Mouse (Mus musculus): ENCODE measurements around the gene Slc2a1. TPM values are rescaled to one million over a fixed set of nuclear protein-coding genes. Genes with fewer than 3 reads are reported as not detected.

Slc2a1 gene
- polyA plus RNA-seq, 1 experiment: 20.9 TPM

DNA sequence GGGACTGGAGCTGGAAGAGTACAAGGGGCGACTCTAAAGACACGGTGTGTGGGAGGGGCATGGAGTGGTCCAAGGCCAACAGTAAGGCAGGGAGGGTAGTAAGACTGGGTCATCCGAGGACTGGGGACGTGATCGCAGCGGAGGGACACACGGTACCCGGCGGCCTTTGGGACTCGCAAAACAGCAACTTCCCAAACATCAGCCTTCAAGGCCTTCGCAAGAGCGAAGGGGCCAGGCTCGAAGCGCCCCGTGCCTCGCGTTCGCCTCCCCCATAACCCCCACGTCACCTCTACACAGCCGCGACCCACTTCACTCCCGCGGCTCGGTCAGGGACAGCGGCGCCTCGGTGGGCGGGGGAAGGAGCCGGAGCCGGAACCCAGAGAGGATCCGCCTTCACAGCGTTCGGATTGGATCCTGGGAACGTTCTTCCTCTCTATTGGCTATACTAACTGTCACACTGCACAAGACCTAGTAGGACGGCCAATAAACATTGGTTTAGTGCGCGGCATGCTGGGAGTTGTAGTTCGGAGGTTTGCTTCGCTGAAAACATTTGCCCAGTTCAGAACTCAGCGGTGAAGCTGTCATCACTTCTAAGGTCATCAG lies 65.4 kb downstream of the Slc2a1 start, which contains the start of gene Zfp691:
Gene Zfp691 (minus strand): TSS at position 345 of the 603 bp plus-strand sequence.
- peaks cover 1% of the 10 kb centered on the region for H3K4me1 ChIP-seq (ENCODE audit: control insufficient read depth, insufficient read depth, low read length)
- WGBS: under 1% methylated on average over 40 of the region's 40 CpGs
- peak within 1 kb of the TSS; percentile 28; the same call in 1 of the 2 replicates for H3K27ac ChIP-seq (ENCODE audit: control insufficient read depth, insufficient read depth, low read depth, low read length, poor library complexity)
- TF ChIP-seq POLR2A (IDR thresholded peaks at IDR 0.05; ENCODE audit: borderline replicate concordance, control insufficient read depth, low read depth, low read length) (peak; percentile 85; the same call in 1 of the 2 replicates), CTCF (IDR thresholded peaks at IDR 0.05; ENCODE audit: control insufficient read depth, insufficient read depth, low read length) (no peak)
- H3K4me3 ChIP-seq (replicated peaks; ENCODE audit: control insufficient read depth, low read depth, low read length): peak within 1 kb of the TSS; percentile 98

DNA sequence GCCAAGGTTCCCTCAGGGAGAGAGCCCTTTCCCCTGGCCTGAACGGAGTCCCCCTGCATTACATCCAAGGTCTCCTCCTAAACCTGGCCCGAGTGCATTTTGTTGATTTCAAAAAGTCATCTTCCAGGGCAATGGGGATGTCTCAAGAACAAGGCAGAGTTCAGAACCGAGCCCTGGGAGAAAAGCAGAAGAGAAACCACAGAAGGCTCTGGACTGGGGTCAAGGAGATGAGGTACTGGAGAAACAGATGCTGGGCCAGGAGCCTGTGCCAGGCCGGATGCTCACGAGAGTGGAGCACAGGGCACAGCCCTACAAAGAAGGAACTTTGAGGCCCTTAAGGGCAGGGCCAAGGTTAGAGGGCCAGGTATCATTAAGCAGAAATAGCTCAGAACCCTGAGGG lies 69.2 kb downstream of the Slc2a1 start:
- TF ChIP-seq CTCF (IDR thresholded peaks at IDR 0.05; ENCODE audit: control insufficient read depth, insufficient read depth, low read length): no peak
- H3K4me3 ChIP-seq (replicated peaks; ENCODE audit: control insufficient read depth, low read depth, low read length): no peak overlapping the region
- H3K27ac ChIP-seq (ENCODE audit: control insufficient read depth, insufficient read depth, low read depth, low read length, poor library complexity): no peak overlapping the region
- H3K4me1 ChIP-seq (ENCODE audit: control insufficient read depth, insufficient read depth, low read length): peaks cover 1% of the 10 kb centered on the region
- 60% methylated on average over 5 of the region's 5 CpGs for WGBS

DNA sequence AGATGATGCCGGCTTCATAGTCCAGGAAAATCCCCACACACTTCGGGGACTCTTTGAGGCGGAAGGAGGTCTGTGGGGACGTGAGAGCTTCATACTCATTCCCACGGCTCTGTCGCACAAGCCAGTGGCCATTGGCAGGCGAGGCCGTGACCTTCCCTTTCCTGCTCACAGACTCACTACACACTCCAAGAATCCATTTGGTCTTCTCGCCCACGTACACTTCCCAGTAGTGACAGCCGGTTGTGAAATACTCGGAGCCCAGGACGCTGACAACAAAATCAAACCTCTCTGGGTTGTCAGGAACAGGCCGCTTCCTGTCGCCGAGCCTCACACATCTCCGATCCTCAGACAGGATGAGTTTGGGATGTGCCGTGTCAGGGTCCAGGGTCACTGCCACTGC lies 69.8 kb downstream of the Slc2a1 start:
- WGBS: 82% methylated on average over 18 of the region's 18 CpGs
- TF ChIP-seq POLR2A (IDR thresholded peaks at IDR 0.05; ENCODE audit: borderline replicate concordance, control insufficient read depth, low read depth, low read length) (no peak), CTCF (IDR thresholded peaks at IDR 0.05; ENCODE audit: control insufficient read depth, insufficient read depth, low read length) (no peak)
- no peaks in the 10 kb centered on the region; the same call in none of the 2 replicates for H3K4me1 ChIP-seq (ENCODE audit: control insufficient read depth, insufficient read depth, low read length)
- no peak overlapping the region for H3K27ac ChIP-seq (ENCODE audit: control insufficient read depth, insufficient read depth, low read depth, low read length, poor library complexity)
- H3K4me3 ChIP-seq (replicated peaks; ENCODE audit: control insufficient read depth, low read depth, low read length): no peak overlapping the region

DNA sequence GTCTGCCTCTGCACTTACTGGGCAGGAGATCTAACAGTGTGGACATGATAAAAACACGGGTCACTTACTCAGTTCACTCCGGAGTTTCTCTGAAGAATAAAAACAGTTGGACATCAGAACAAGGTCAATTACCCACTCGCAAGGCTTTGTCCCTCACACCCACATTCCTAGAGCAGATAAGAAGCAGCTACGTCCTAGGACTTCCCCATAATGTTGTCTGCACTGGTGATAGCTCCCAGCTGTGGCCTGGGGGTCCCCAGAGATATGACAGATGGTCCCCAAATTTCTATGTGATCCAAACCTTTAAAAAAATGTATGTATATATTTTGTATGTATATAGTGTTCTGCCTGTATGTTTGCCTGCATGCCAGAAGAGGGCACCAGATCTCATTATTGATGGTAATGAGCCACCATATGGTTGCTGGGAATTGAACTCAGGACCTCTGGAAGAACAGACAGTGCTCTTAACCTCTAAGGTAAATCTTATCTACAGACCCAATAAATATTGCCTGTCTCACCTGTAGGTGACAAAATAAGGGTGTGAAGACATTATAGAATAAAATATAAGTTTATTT lies 71.7 kb downstream of the Slc2a1 start:
- Histone ChIP-seq H3K4me3 (replicated peaks; ENCODE audit: control insufficient read depth, low read depth, low read length) (no peak overlapping the region), H3K27ac (ENCODE audit: control insufficient read depth, insufficient read depth, low read depth, low read length, poor library complexity) (no peak overlapping the region), H3K4me1 (ENCODE audit: control insufficient read depth, insufficient read depth, low read length) (no peaks in the 10 kb centered on the region; the same call in none of the 2 replicates)
- WGBS: 67% methylated on average over 4 of the region's 4 CpGs
- TF ChIP-seq POLR2A (IDR thresholded peaks at IDR 0.05; ENCODE audit: borderline replicate concordance, control insufficient read depth, low read depth, low read length): no peak
- TF ChIP-seq CTCF (IDR thresholded peaks at IDR 0.05; ENCODE audit: control insufficient read depth, insufficient read depth, low read length): no peak

DNA sequence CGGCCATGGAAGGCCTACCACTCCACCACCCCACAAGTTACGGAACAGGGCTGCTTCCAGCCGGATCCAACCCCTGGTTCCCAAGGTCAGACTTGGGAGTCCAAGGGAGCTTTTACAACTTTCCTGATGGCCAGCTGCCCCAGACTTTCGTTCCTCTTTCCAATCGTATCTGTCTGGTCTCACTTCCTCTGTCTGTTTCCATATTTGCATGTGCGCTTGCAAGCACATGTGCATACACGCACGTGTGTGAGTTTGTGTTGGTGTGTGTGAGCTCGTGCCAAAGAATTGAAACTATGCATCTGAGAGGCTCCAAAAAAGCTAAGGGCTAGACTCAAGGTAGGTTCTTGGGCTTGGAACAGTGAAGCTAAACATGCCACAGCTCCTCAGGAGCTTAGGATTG lies 72.9 kb downstream of the Slc2a1 start:
- WGBS: 30% methylated on average over 9 of the region's 9 CpGs
- TF ChIP-seq CTCF (IDR thresholded peaks at IDR 0.05; ENCODE audit: control insufficient read depth, insufficient read depth, low read length): no peak
- no peak for TF ChIP-seq POLR2A (IDR thresholded peaks at IDR 0.05; ENCODE audit: borderline replicate concordance, control insufficient read depth, low read depth, low read length)
- Histone ChIP-seq H3K27ac (ENCODE audit: control insufficient read depth, insufficient read depth, low read depth, low read length, poor library complexity) (no peak overlapping the region), H3K4me1 (ENCODE audit: control insufficient read depth, insufficient read depth, low read length) (no peaks in the 10 kb centered on the region; the same call in none of the 2 replicates), H3K4me3 (replicated peaks; ENCODE audit: control insufficient read depth, low read depth, low read length) (no peak overlapping the region)

DNA sequence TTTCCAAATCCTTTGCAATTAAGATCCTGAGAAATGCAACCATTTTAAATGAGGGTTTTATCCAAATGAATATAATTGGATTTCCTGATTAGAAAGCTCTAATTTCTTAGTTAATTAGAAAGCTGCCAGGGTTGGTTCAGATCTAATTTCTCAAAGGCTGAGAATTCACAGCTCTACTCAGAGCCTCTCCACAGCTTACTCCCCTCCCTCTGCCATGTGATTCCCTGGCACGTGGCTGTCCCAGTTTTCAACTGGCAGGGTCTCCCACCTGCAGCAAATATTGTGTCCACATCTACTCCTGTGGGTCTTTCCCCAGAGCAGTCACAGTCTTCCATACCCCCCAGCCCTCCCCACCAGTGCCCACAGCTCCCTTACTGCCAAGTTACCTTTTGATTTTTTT lies 75.0 kb downstream of the Slc2a1 start:
- Histone ChIP-seq H3K27ac (ENCODE audit: control insufficient read depth, insufficient read depth, low read depth, low read length, poor library complexity) (no peak overlapping the region), H3K4me3 (replicated peaks; ENCODE audit: control insufficient read depth, low read depth, low read length) (no peak overlapping the region), H3K4me1 (ENCODE audit: control insufficient read depth, insufficient read depth, low read length) (no peaks in the 10 kb centered on the region; the same call in 1 of the 2 replicates)
- 68% methylated on average over 1 of the region's 1 CpGs for WGBS
- no peak for TF ChIP-seq POLR2A (IDR thresholded peaks at IDR 0.05; ENCODE audit: borderline replicate concordance, control insufficient read depth, low read depth, low read length)
- TF ChIP-seq CTCF (IDR thresholded peaks at IDR 0.05; ENCODE audit: control insufficient read depth, insufficient read depth, low read length): no peak

DNA sequence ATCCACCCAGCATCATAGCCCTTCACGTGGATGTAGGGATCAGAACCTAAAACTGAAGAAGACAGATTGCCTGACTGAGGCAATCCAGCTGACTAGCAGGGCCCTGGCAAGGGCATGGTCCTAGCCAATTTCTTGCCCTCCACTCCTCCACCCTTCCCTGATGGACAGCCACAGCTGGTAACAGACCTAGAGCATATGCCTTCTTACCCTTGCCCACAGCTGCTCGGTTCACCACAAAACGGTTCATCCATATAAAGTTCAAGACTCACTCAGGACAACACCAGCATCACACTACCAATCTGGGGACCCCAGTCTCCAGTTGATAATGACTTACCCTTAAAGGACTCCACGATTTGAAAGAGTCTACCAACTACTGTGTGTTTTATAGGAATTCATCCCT lies 77.3 kb downstream of the Slc2a1 start:
- H3K4me1 ChIP-seq (ENCODE audit: control insufficient read depth, insufficient read depth, low read length): no peaks in the 10 kb centered on the region; the same call in 1 of the 2 replicates
- TF ChIP-seq CTCF (IDR thresholded peaks at IDR 0.05; ENCODE audit: control insufficient read depth, insufficient read depth, low read length): no peak
- no peak for TF ChIP-seq POLR2A (IDR thresholded peaks at IDR 0.05; ENCODE audit: borderline replicate concordance, control insufficient read depth, low read depth, low read length)
- no peak overlapping the region for H3K27ac ChIP-seq (ENCODE audit: control insufficient read depth, insufficient read depth, low read depth, low read length, poor library complexity)
- peak overlapping the region; percentile 4 for H3K4me3 ChIP-seq (replicated peaks; ENCODE audit: control insufficient read depth, low read depth, low read length)
- 83% methylated on average over 4 of the region's 4 CpGs for WGBS

Other genes with a start within 250 kb of the Slc2a1 start
- gene Olfr1331, start 244.1 kb upstream of the Slc2a1 start, polyA plus RNA-seq (2011; ENCODE audit: insufficient read depth, insufficient read length, low replicate concordance, missing spikeins): not detected in 2 replicates
- 0.41 and 1.6 TPM in 2 replicates for gene Olfr1330, start 220.1 kb upstream of the Slc2a1 start, polyA plus RNA-seq (2011; ENCODE audit: insufficient read depth, insufficient read length, low replicate concordance, missing spikeins)
- gene Olfr1329, start 191.2 kb upstream of the Slc2a1 start, polyA plus RNA-seq (2011; ENCODE audit: insufficient read depth, insufficient read length, low replicate concordance, missing spikeins): not detected in 2 replicates
- not detected in 2 replicates for gene Olfr1328, start 170.1 kb upstream of the Slc2a1 start, polyA plus RNA-seq (2011; ENCODE audit: insufficient read depth, insufficient read length, low replicate concordance, missing spikeins)
- gene Lao1, start 147.1 kb upstream of the Slc2a1 start, polyA plus RNA-seq (2011; ENCODE audit: insufficient read depth, insufficient read length, low replicate concordance, missing spikeins): not detected in 2 replicates
- gene Zfp691, start 65.5 kb downstream of the Slc2a1 start, polyA plus RNA-seq (2011; ENCODE audit: insufficient read depth, insufficient read length, low replicate concordance, missing spikeins): 5.8 TPM in 2 replicates
- gene Ermap, start 81.3 kb downstream of the Slc2a1 start, polyA plus RNA-seq (2011; ENCODE audit: insufficient read depth, insufficient read length, low replicate concordance, missing spikeins): 173 and 189 TPM in 2 replicates
- 46.6 and 64.0 TPM in 2 replicates for gene Svbp, start 86.6 kb downstream of the Slc2a1 start, polyA plus RNA-seq (2011; ENCODE audit: insufficient read depth, insufficient read length, low replicate concordance, missing spikeins)
- gene Tmem269, start 109.5 kb downstream of the Slc2a1 start, polyA plus RNA-seq (2011; ENCODE audit: insufficient read depth, insufficient read length, low replicate concordance, missing spikeins): not detected in 2 replicates
- gene AU022252, start 124.0 kb downstream of the Slc2a1 start, polyA plus RNA-seq (2011; ENCODE audit: insufficient read depth, insufficient read length, low replicate concordance, missing spikeins): 2.4 and 5.0 TPM in 2 replicates
- gene P3h1, start 124.2 kb downstream of the Slc2a1 start, polyA plus RNA-seq (2011; ENCODE audit: insufficient read depth, insufficient read length, low replicate concordance, missing spikeins): 3.7 and 7.0 TPM in 2 replicates
- gene Cldn19, start 146.7 kb downstream of the Slc2a1 start, polyA plus RNA-seq (2011; ENCODE audit: insufficient read depth, insufficient read length, low replicate concordance, missing spikeins): 0.54 and 1.2 TPM in 2 replicates
- 212 and 389 TPM in 2 replicates for gene Ybx1, start 185.9 kb downstream of the Slc2a1 start, polyA plus RNA-seq (2011; ENCODE audit: insufficient read depth, insufficient read length, low replicate concordance, missing spikeins)
- gene Ppih, start 211.8 kb downstream of the Slc2a1 start, polyA plus RNA-seq (2011; ENCODE audit: insufficient read depth, insufficient read length, low replicate concordance, missing spikeins): 45.5 and 99.6 TPM in 2 replicates